Mouse (Mus musculus) cerebellum, adult 2 months (tissue): ENCODE results near the gene Rab3a.

Source experiments
- CTCF ChIP-seq: fragments of 200-500 bp; IDR thresholded peaks from 2 replicates; pipeline ENCODE4 v1.5.1; 2011; ENCODE audit warnings: low read depth, mild to moderate bottlenecking, control low read depth, low read length, moderate library complexity, borderline replicate concordance; ENCODE audit not compliant: insufficient read depth
- POLR2A ChIP-seq: fragments of 200-500 bp; IDR thresholded peaks from 2 replicates; pipeline ENCODE4 v1.6.1; 2011; ENCODE audit warnings: low read length, control low read depth, borderline replicate concordance; ENCODE audit not compliant: insufficient read depth

- TF ChIP-seq POLR2A (no peak), CTCF (no peak)
These were observed 46.2 kb upstream of the Rab3a start for GRCm38 (mm10) chr8:70708281-70708680.
